Mouse (Mus musculus): Measurements from ENCODE around the gene Adamts15.

The Adamts15 gene

GRCm38 (mm10) chr9:30922197-30922894 is at the start of gene Adamts15:
Adamts15 (minus strand) TSS chr9:30922452.
- DNase-seq = peak; percentile 77 to 86

GRCm38 (mm10) chr9:30971967-30972366 is 49.7 kb upstream of the Adamts15 start:
- DNase-seq = peak in 1 of 2 experiments; percentile 10

- DNase-seq = no peak
Measured at GRCm38 (mm10) chr9:30970001-30970400, 47.7 kb upstream of the Adamts15 start.

- no peak for DNase-seq
Measured at GRCm38 (mm10) chr9:30968130-30968529, 45.9 kb upstream of the Adamts15 start.

GRCm38 (mm10) chr9:30966881-30967280 is 44.6 kb upstream of the Adamts15 start:
- DNase-seq = no peak

- peak in 1 of 2 experiments; percentile 14 for DNase-seq
Measured at GRCm38 (mm10) chr9:30964685-30965084, 42.4 kb upstream of the Adamts15 start.

GRCm38 (mm10) chr9:30963780-30964179 is 41.5 kb upstream of the Adamts15 start:
- DNase-seq = no peak

- DNase-seq = no peak
Measured at GRCm38 (mm10) chr9:30955246-30955645, 33.0 kb upstream of the Adamts15 start.

- DNase-seq = peak; percentile 27 to 40
Measured at GRCm38 (mm10) chr9:30953287-30953686, 31.0 kb upstream of the Adamts15 start.

GRCm38 (mm10) chr9:30951461-30951860 is 29.2 kb upstream of the Adamts15 start:
- no peak for DNase-seq

GRCm38 (mm10) chr9:30950592-30950991 is 28.3 kb upstream of the Adamts15 start:
- peak; percentile 50 to 63 for DNase-seq

- no peak for DNase-seq
Measured at GRCm38 (mm10) chr9:30949971-30950370, 27.7 kb upstream of the Adamts15 start.

GRCm38 (mm10) chr9:30949422-30949821 is 27.2 kb upstream of the Adamts15 start:
- DNase-seq = no peak

- no peak for DNase-seq
Measured at GRCm38 (mm10) chr9:30945276-30945675, 23.0 kb upstream of the Adamts15 start.

GRCm38 (mm10) chr9:30944234-30944633 is 22.0 kb upstream of the Adamts15 start:
- DNase-seq = no peak

- DNase-seq = peak in 1 of 2 experiments; percentile 13
Measured at GRCm38 (mm10) chr9:30943341-30943740, 21.1 kb upstream of the Adamts15 start.

- peak; percentile 75 to 81 for DNase-seq
Measured at GRCm38 (mm10) chr9:30942512-30943313, 20.5 kb upstream of the Adamts15 start, which contains the start of gene Adamts8. Adamts8 (plus strand) TSS chr9:30942562.

- peak; percentile 93 to 95 for DNase-seq
Measured at GRCm38 (mm10) chr9:30940328-30940727, 18.1 kb upstream of the Adamts15 start.

GRCm38 (mm10) chr9:30936674-30937438 is 14.6 kb upstream of the Adamts15 start:
- DNase-seq = peak; percentile 81 to 86

- no peak for DNase-seq
Measured at GRCm38 (mm10) chr9:30934827-30935226, 12.6 kb upstream of the Adamts15 start.

GRCm38 (mm10) chr9:30932346-30932745 is 10.1 kb upstream of the Adamts15 start:
- DNase-seq = no peak

GRCm38 (mm10) chr9:30928759-30929158 is 6.5 kb upstream of the Adamts15 start:
- no peak for DNase-seq

Measured in kidney, postnatal 4 days (tissue).